ENCODE assay signal across 8 mouse cellular contexts in the genomic region with DNA sequence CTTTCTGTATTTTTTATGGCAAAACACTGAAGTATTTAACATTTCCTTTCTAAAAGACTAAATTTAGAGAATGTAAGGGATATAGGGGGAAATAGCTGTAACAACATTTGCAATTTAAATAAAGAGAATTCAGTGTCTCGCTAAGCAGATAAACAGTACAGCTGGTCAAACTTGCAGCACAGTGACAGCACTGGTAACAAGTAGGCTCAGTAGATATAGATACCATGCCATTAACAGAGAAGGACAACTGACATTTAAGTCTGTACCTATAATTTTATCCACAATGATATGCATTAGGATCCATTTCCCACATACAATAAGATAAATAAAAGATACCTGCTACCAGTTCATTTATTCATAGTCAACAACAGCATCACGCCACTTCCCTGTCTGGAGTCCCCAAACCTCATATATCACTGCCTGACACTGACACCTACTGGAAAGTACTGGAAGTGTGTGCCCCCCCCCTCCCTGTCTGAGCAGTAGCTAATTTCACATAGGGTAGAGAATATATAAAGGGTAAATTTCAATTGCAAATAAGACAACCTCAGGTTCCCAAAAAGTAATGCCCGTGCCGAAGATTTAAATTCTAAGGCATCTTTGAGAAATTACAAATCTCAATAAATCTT.
DNase-seq lines count a peak whose midpoint lies in the region; ATAC-seq and TF ChIP-seq lines count a peak whose summit lies in the region.

No protein-coding gene starts in this region.

- DNase-seq in ovary, postnatal 14 days (ENCODE audit: low spot score): peak; percentile 19
- DNase-seq in ovary, adult 18-20 months (ENCODE audit: low spot score): no peak
- peak; percentile 66 for DNase-seq in adipocyte (ENCODE audit: low spot score)
- DNase-seq in lung, postnatal 0 days (ENCODE audit: low spot score): peak; percentile 64
- DNase-seq in retina, postnatal 1 day: peak; percentile 79
- no peak for DNase-seq in urinary bladder, adult 18-20 months (ENCODE audit: low spot score in 2 of 2)

- TF ChIP-seq EP300 in lung, postnatal 0 days (IDR thresholded peaks at IDR 0.05): no peak

- no peak overlapping the region for H3K4me3 ChIP-seq in embryonic fibroblast, embryonic 13.5 days (ENCODE audit: insufficient read depth, low read length)
- no peak overlapping the region for H3K4me3 ChIP-seq in intestine, embryonic 15.5 days (replicated peaks)
- H3K4me3 ChIP-seq in lung, postnatal 0 days (ENCODE audit: low read depth, low read length): no peak overlapping the region

- WGBS in intestine, embryonic 15.5 days: 34% methylated on average over 4 of the region's 4 CpGs
- 34% methylated on average over 4 of the region's 4 CpGs for WGBS in lung, postnatal 0 days

- H3K4me1 ChIP-seq in embryonic fibroblast, embryonic 13.5 days (ENCODE audit: control insufficient read depth, insufficient read depth, low read length): peaks cover 6% of the 10 kb centered on the region; the same call in 1 of the 2 replicates
- H3K4me1 ChIP-seq in intestine, embryonic 15.5 days (replicated peaks): no peaks in the 10 kb centered on the region
- H3K4me1 ChIP-seq in lung, postnatal 0 days (ENCODE audit: insufficient read depth, low read depth, low read length): no peaks in the 10 kb centered on the region

- no peaks in the 10 kb centered on the region for H3K9me3 ChIP-seq in intestine, embryonic 15.5 days
- no peaks in the 10 kb centered on the region for H3K9me3 ChIP-seq in lung, postnatal 0 days (ENCODE audit: low read length)

- no peak overlapping the region for H3K9ac ChIP-seq in intestine, embryonic 15.5 days
- no peak overlapping the region for H3K9ac ChIP-seq in lung, postnatal 0 days (replicated peaks; ENCODE audit: low read depth)

- H3K27ac ChIP-seq in embryonic fibroblast, embryonic 13.5 days (ENCODE audit: insufficient read depth, low read length): no peak overlapping the region
- no peak overlapping the region for H3K27ac ChIP-seq in intestine, embryonic 15.5 days
- no peak overlapping the region for H3K27ac ChIP-seq in lung, postnatal 0 days (ENCODE audit: low read length)

- H3K36me3 ChIP-seq in intestine, embryonic 15.5 days: no peaks in the 10 kb centered on the region
- no peaks in the 10 kb centered on the region for H3K36me3 ChIP-seq in lung, postnatal 0 days (ENCODE audit: insufficient read depth, low read length)

- TF ChIP-seq POLR2A in embryonic fibroblast, embryonic 13.5 days (IDR thresholded peaks at IDR 0.05; ENCODE audit: low read depth, low read length): no peak

- H3K4me2 ChIP-seq in intestine, embryonic 15.5 days (replicated peaks): no peak overlapping the region
- no peak overlapping the region for H3K4me2 ChIP-seq in lung, postnatal 0 days (replicated peaks; ENCODE audit: low read depth, low read length)

- TF ChIP-seq CTCF in embryonic fibroblast, embryonic 13.5 days (IDR thresholded peaks at IDR 0.05; ENCODE audit: borderline replicate concordance, insufficient read depth, low read length): peak; percentile 31; the same call in 1 of the 2 replicates
- peak; percentile 87 for TF ChIP-seq CTCF in lung, postnatal 0 days (IDR thresholded peaks at IDR 0.05)

- peak; percentile 81 for ATAC-seq in intestine, embryonic 15.5 days
- ATAC-seq in lung, postnatal 0 days: peak; percentile 55

- no peaks in the 10 kb centered on the region for H3K27me3 ChIP-seq in intestine, embryonic 15.5 days (replicated peaks)
- H3K27me3 ChIP-seq in lung, postnatal 0 days (replicated peaks; ENCODE audit: insufficient read depth, low read length): no peaks in the 10 kb centered on the region

Comparison
In these comparisons a context has a peak if more than half of its experiments do, and no peak if none do; other contexts are left out.
1. DNase-seq: peak in ovary, postnatal 14 days (single experiment), adipocyte (single experiment), lung, postnatal 0 days (single experiment) and retina, postnatal 1 day (single experiment); none in ovary, adult 18-20 months (single experiment) and urinary bladder, adult 18-20 months (0 of 2).